Mouse (Mus musculus): ENCODE data around the gene Palmd.
A peak's percentile ranks its signal among the peaks of the same experiment; 100 is the strongest.

Palmd gene

DNA sequence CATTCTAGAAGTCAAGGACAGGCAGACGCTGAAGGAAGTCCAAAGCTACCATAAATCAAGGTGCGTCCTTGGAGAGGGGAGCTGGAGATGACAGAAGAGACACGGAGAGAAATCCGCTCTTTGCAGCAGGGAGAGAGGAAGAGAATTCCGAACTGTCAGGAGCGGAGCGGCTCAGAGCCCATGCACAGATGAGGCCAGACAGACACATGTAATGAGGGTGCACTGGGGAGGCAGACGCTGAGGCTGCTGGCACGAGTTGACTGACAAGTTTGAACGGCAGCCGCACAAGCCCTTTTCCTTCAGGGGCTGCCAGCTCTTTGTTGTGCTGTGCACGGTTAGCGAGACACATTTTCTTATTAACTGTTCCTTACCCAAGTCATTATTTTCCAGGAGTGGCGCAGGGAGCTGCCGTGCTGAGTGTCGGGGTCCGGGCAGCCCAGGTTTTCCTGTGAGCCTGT is at the start of gene Palmd:
TSS of gene Palmd (minus strand) at position 448 of the 458 bp plus-strand sequence.
- peak; percentile 58 to 60 for DNase-seq (ENCODE audit: low spot score in 2 of 2)

DNA sequence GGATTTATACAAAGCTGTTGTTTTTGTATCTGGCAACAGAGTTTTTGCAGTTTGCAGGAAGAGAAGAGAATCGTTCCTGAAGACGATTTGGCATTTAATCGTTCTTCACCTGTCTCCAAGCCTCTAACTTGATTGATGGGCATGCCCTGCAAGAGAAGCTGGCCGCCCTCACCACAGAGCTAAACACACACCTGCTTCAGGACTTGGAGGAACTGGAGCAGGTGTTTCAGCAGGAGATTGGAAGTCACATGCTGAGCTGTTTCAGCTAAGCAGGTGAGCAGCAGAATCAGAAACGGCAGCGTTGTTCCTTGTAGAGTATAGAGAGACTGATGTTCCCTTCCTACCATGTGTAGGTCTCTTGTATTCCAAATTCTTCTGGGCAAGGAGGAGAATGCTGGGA is 41.4 kb upstream of the Palmd start:
- no peak for DNase-seq (ENCODE audit: low spot score in 2 of 2)

DNA sequence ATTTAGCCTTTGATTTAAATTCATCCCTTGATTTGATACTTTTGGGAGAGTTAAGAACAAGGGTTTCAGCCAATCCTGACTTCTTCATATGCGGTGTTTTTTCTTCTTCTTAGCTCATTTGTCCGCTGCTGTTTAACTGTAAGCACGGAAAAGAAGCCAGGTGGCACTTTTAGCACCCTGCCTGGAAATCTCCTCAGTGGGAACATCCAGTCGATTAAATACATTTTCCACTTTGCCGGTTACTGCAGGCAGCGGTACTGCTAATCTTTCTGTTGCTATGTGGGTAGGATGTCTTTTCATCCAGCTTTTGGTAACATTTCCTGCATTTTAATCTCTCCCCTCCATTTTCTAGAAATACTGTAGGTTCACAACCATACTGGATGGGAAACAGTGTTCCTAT is 38.6 kb upstream of the Palmd start:
- peak; percentile 60 to 75 for DNase-seq (ENCODE audit: low spot score in 2 of 2)

DNA sequence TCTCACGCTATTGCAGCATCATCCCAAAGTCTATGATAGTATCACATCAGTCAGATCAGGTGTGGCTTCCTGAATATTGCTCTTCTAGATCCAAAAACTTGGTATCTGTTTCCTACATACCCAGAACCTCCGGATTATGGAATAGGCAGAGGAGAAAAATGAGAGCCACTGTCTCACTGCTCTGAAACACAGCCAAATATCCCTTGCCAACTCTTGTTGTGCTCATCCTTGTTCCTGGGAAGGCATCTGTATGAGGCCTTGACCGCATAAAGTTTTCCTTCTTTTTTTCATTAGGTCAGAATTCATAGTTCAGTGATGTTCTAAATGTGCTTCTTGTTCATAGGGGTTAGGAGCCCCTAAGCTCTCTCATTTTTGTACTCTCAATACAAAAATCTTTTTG is 37.8 kb upstream of the Palmd start:
- DNase-seq (ENCODE audit: low spot score in 2 of 2) = no peak

DNA sequence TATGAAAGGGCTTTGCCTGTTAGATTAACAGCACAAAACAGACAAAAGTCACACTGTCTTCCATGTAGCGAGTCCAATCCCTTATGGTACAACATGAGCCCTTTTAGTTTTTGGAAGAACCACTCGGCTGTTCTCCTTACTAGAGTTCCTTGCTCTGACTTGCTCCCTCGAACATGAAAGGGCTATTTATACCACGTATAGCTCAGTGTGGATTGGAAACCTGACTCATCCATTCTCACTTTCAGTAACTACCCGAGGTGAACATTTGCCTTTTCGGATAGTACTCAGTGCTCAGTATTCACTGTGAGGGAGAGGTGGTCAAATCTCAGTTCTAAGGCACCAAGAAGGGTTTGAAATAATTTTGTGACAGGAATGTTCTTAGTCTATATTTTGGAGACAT is 34.6 kb upstream of the Palmd start:
- no peak for DNase-seq (ENCODE audit: low spot score in 2 of 2)

DNA sequence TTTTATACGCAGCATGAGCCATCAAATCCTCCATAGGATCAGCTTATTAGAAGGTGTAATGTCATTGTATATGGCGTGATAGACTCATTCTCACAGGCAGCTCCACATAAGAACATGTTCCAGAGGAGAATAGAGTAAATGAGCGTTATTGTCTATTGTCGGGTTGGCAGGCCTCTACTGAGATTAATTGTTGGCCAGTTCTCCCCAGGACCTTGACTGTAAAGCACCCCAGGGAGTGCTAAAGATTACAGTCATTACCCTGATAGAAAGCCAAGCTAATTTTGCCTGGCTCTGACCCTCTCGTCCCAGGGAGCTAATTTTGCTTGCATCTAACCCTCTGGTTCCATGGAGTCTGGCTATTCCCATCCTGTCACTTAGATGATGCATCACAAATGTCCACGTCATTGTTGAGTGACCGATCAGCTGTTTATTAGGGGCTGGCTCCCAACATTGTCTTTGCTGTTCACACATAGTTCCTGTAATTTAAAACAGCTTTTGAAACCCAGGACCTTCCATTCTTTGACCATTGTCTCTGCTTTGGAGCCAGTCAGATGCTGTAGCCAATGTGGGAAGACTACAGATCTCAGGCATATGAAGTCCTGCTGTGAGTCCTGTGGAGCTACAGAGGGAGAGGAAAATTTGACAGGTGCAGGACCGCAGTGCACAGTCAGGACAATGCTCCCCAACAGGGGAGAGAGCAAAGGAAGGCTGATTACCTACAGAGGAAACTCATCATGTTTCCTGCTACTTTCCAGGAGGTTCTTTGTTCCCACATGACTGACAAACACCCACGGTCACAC is 33.1 kb upstream of the Palmd start:
- no peak for DNase-seq (ENCODE audit: low spot score in 2 of 2)

DNA sequence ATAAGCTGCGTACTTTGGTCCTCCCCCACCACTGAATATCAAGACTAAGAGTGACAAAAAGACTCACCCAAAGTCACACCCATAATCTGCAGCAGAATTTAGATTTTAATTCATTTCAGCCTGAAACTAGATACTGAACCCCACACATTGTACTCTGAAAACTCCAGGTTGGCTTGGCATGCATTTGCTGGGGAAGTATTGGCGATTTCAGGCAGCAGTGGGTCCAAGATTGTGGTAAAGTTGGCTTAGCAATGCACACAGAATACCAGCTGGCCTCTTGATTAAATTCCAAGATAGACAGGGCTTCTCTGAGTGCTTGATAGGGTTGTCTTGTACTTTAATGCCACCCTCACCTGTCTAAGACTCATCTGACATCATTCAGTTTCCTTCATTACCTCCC is 24.2 kb upstream of the Palmd start:
- no peak for DNase-seq (ENCODE audit: low spot score in 2 of 2)

DNA sequence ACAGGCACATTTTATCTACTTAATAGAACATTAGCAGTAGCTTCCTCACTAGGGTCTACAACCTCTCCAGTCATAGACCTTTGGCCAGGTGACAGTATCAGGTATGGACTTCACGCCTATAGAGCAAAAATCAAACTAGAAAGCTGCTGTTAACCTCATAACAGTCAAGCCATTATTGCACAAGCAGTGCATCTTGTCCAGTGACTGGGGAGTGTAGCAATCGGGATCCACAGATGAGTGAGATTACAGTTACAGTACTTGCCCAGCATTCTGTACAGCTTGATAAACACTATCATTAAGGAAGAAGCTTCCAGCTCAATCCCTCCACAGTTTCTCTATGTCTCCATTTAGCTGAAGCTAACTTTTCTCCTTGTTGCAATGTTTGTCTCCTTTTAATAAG is 22.4 kb upstream of the Palmd start:
- DNase-seq (ENCODE audit: low spot score in 2 of 2) = no peak

DNA sequence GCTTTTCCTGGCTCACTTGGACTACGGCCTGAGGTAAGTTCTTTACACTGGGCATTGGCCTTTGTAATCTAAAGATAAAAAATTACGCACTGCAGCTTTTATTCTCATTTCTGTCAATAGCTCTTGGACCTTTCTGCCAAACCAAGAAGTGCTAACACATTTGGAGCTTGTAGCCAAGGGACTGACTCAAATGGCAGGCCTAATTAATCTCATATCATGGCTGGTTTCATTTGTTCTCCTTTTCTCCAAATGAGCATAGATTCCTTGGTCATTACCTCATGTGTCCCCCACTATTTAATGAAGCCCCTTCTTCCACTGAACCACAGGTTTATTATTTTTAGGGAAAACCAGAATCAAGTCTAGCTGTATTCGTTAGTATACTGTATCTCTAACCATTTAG is 19.4 kb upstream of the Palmd start:
- DNase-seq (ENCODE audit: low spot score in 2 of 2) = no peak

DNA sequence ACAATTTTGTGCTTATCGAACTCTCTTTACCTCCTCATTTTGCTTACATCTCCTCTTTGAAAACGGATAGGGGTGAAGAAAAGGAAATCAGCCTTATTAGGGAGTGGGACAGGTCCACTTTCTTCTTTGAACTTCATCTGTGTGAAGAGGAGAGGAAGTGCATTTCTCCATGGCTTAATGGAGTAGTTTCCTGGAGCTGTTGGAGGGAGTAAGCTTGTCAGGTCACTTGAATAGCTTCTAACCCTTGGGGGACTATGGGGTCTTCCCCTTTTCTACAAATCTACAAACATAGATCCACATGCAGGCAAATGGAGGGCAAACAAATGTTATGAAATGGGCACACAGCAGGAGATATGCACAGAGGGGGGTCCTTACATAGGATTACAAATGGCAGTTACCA is 17.7 kb upstream of the Palmd start:
- no peak for DNase-seq (ENCODE audit: low spot score in 2 of 2)

DNA sequence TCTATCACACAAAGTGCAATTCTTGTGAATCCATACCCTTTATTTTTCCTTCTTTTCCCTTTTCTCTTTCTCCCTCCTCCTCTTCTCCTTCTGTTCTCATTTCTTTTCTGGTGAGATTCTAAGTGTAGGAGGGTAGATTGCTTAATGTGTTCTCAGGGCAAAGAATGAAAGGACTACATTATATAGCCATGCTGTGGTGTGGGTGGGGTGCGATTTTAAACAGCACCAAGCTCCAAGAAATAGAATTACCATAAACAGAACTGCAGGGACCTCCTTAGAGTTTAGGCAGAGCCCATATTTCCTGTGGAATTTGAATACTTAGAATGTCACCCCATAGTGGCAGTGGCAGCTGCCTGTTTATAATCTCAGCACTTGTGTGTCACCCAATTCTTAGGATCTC is 17.0 kb upstream of the Palmd start:
- DNase-seq (ENCODE audit: low spot score in 2 of 2) = peak; percentile 64 to 84

DNA sequence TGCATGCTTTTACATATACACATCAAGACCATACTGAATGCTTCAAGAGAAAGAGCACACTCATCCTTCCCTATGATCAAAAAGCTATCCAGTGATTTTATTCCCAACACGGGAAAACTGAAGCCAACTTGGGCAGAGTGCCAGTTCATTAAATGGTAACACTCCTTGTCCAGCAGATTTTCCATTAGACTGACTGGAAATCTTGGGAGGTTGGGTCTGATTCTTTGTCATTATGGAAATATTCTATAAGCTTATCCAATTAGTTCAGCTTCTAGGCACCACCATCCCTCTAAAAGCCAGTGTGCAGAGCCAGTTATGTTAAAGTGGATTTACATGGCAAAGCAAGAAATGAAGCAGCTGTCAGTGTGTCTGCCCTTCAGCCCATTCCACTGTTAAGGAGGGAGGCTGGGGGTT is 16.3 kb upstream of the Palmd start:
- DNase-seq (ENCODE audit: low spot score in 2 of 2) = peak; percentile 7 to 37

DNA sequence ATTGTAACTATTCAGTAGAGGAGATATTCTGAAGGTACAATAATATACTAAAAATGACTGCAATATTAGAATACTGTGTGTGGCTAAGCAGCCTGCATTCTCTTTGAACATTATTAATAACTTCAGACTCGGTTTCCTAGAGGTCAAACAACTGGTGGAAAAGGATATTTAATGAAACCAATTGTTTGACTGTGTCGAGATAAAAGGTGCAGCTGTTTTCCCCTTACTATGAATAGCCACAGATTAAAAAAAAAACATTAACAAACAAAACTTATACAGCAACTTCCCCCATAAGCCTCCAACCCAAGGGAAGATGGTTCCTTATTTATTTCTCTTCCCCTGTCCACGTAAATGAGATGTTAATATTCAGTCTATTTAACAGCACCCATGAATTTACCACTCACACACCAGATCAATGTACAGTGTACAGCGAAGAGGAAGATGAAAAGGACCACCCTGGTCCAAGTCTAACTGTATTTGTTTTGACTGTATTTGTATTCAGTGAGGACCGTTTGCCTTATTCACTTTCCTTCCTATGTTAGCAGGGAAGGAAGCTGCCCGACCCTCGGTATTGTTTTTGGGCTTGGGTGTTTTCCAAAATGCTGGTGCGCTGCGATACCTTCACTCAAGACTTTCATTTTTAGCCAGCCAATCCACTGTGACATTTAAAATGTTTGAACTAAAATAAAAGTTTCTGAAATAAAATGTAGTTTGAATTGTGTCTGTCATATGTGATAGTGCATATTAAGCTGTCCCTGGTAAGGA is 13.2 kb upstream of the Palmd start:
- DNase-seq (ENCODE audit: low spot score in 2 of 2) = no peak

DNA sequence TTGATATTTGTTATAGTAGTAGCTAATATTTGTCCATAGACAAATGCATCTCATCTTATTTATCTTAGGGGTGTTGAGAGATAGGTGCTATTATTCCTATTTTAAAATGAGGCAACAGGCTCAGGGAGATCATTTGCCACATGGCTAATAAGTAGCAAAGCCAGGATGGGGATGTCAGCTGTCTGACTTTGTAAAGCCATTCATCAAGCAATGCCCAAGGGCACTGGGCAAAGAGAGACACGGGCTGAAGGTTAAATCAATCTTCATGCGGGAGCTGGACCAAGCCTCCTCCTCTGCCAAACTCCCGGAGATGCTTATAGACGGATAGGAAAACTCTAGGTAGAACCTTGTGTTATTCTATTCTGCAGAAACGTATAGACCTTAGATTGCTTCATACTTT is 999 bp upstream of the Palmd start:
- no peak for DNase-seq (ENCODE audit: low spot score in 2 of 2)

DNA sequence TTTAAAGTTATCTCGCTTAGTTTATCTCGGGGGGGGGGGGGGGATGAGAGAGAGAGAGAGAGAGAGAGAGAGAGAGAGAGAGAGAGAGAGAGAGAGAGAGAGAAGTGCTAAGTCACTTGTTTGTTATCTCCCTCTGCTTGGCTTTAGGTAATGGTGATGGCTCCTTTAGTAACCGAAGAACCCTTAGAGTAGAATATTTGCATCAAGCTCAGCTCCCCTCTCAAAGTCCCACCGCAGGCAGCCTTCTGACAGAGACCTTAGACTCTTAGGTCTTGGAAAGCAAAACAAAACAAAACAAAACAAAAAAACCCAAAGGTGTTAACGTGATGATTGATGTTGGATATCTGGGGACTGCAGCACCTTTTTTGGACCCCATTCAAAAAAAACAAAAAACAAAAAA is 216 bp upstream of the Palmd start:
- no peak for DNase-seq (ENCODE audit: low spot score in 2 of 2)

DNA sequence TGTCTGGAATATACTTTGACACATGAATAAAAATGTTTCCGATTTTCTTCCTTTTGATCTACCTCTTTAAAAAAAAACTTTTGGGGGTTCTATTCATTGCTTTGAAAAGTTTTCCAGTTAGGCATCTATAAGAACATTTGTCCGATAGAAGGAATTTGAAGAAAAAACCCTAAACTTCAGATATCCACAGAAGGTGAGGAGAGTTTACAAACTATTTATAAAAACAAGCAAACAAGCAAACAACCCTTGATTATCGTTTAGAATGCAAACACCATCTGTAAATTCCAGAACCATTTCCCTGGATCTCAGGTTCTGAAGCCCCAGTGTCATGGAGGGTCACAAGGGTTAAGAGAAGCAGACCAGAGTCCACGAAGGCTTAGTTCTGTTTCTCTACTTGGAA is 820 bp downstream of the Palmd start, which contains the start of gene 4930455H04Rik:
TSS of gene 4930455H04Rik (plus strand) at position 301 of the 400 bp plus-strand sequence.
- DNase-seq (ENCODE audit: low spot score in 2 of 2) = no peak

DNA sequence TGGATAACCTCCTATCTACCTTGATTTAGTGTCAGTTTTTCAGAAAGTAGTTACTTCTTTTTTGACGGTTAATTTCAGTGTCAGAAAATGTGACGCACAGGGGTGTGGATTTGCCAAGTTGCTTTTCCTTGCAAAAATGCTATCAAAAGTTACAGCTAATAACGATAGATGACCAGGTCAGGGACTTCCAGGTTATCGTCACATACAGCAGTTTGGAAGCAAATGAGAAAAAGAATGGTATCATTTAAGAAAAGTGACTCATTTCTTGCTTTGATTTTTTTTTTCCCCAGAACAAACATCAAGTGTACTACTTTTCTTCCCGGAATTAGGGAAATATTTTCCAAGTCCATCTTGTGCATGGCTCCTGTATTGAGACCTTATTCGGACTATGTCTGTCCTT is 1.4 kb downstream of the Palmd start:
- no peak for DNase-seq (ENCODE audit: low spot score in 2 of 2)

DNA sequence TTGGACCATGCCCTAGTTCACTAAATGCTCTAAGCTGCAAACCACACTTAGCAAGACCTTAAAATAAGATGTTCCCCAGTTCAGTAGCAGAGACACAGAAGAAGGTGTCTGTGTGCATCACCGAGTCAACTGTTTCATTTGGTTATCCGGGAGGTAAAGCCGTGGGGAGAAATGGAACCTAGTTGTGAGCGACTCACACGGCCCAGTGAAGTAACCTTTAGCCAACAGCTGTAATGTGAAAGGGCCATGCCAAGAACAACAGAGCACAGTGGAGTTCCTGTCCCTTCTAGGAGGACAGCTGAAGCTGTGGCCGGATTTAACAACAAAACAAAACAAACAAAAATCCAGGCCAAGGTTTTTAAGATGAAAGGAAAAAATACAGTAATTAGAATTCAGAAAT is 2.0 kb downstream of the Palmd start:
- no peak for DNase-seq (ENCODE audit: low spot score in 2 of 2)

DNA sequence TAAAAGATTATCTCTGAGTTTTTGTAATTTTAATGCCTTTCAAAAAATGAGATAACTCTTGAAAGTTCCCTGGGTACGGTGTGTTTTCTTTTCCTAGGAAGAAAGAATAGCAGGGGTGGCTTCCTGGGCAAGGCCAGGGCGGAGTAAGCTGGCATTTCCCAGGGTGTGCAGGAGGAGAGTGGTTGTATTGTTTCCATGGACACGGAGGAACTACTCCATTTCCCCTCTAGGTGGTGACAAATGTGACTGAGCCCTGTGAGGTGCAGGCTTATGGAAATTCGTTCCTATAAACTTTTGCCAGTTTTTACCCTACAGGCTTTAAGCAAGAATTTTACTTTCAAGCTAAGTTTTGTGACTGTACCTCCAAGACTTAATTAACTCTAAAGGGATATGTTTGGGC is 2.6 kb downstream of the Palmd start:
- DNase-seq (ENCODE audit: low spot score in 2 of 2) = peak; percentile 42 to 60

DNA sequence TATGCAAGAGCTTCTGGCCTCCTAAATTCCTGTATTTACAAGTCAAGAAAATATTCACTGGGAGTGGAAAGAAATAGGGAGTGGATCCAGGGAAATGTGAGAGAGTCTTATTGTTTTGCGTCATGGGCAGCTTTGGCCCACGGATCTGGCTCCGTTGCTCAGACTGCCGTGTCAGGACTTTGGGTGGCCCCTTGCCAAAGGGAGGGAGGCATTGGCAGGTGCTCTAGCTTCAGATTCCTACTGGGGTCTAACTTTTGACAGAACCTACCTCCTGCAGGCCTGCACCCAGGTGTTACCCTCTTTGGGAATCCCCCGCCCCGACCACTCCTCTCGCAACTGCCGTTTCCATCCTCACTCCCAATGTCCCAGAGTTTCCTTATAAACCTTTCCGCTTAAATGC is 4.4 kb downstream of the Palmd start:
- DNase-seq (ENCODE audit: low spot score in 2 of 2) = no peak

DNA sequence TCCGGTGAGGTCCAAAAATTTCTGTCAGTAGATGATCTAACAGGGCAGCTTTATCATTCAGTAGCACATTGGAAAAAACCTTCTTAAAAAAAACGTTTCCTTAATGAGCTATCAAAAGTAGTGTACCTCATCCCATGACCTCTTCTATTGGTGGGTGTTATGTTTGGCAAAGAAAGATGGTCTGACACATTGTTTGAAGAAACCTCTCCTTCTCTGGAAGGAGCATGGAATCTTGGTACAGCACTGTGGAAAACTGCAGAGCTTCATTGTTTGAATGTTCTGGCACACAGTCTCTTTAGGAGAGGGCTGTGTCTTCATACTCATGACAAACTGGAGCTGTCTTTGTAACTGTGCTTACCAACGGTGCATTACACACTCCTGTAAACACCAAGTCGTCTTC is 5.6 kb downstream of the Palmd start:
- DNase-seq (ENCODE audit: low spot score in 2 of 2) = no peak

DNA sequence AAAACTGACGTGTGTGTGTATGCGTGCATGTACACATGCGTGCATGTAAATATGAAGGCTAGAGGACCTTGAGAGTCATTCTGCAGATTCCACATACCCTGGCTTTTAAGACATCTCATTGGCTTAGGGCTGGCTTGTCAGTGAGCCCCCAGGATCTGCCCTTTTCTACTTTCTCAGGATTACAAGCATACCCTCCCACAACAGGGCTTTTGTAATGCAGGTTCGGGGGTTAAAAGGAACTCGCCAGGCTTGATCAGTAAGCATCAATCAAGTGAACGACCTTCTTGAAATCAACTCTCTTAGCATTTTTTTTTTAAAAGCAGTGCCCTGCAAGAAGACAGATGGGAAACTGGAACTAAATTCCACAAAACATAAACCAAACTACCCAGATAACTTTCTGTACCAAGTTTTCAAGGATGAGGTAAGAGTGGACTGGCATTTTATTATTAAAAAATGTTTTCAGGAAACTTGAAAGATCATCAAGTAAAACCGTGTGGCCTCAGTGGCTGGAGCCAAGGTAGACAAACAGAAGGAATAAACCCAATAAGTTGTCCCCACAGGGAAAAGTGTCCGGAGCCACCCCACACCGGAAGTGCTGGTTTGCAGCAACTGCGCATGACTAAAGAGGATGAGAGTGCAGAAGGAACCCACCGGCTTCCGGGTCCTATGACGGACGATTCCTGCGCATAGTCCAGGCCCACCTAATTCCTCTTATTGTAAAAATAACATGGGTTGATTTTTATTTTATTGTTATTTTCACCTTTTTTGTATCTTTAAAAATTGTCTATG is 7.2 kb downstream of the Palmd start:
- DNase-seq (ENCODE audit: low spot score in 2 of 2) = no peak

All from frontal cortex, postnatal 36 days (tissue).